Mouse (Mus musculus): ENCODE measurements around the gene Gba2.
"Not testable (repeated sequence)": the region's sequence is repeated elsewhere in the genome, so short reads cannot be mapped to it uniquely, and the experiment has no call there.

The Gba2 gene

GRCm38 (mm10) chr4:43555926-43556325 is 22.7 kb downstream of the Gba2 start:
- intact Hi-C loops (cut with DNase I) = no loop called here

- intact Hi-C loops (cut with DNase I) = no loop called here
These were observed 24.8 kb downstream of the Gba2 start for GRCm38 (mm10) chr4:43553891-43554290.

GRCm38 (mm10) chr4:43552437-43552836 is 26.2 kb downstream of the Gba2 start:
- intact Hi-C loops (cut with DNase I) = no loop called here

GRCm38 (mm10) chr4:43551854-43552253 is 26.8 kb downstream of the Gba2 start:
- intact Hi-C loops (cut with DNase I) = not testable (repeated sequence)

GRCm38 (mm10) chr4:43549055-43549454 is 29.6 kb downstream of the Gba2 start:
- intact Hi-C loops (cut with DNase I) = no loop called here

- intact Hi-C loops (cut with DNase I) = no loop called here
These were observed 31.5 kb downstream of the Gba2 start for GRCm38 (mm10) chr4:43547160-43547559.

- intact Hi-C loops (cut with DNase I) = no loop called here
These were observed 32.2 kb downstream of the Gba2 start for GRCm38 (mm10) chr4:43546375-43547047.

GRCm38 (mm10) chr4:43542044-43542443 is 36.6 kb downstream of the Gba2 start:
- intact Hi-C loops (cut with DNase I) = no loop called here

- intact Hi-C loops (cut with DNase I) = no loop called here
These were observed 42.6 kb downstream of the Gba2 start for GRCm38 (mm10) chr4:43536031-43536430.

- intact Hi-C loops (cut with DNase I) = no loop called here
These were observed 43.0 kb downstream of the Gba2 start for GRCm38 (mm10) chr4:43535628-43536027.

- intact Hi-C loops (cut with DNase I) = loop anchor here (5.0 kb wide), 1 partner anchor 44 kb away; the partner anchor contains the start of genes Gba2 and Rgp1
These were observed 45.4 kb downstream of the Gba2 start for GRCm38 (mm10) chr4:43533270-43533669.

GRCm38 (mm10) chr4:43530581-43530980 is 48.1 kb downstream of the Gba2 start:
- intact Hi-C loops (cut with DNase I) = loop anchor here (5.0 kb wide), 1 partner anchor 47 kb away; the partner anchor contains the start of genes Gba2 and Rgp1

GRCm38 (mm10) chr4:43530081-43530501 is 48.6 kb downstream of the Gba2 start:
- intact Hi-C loops (cut with DNase I) = loop anchor here (5.0 kb wide), 1 partner anchor 47 kb away; the partner anchor contains the start of genes Gba2 and Rgp1

- intact Hi-C loops (cut with DNase I) = loop anchor here (10.0 kb wide), 1 partner anchor 84 kb away; the partner anchor contains the start of gene Tesk1
These were observed 50.2 kb downstream of the Gba2 start for GRCm38 (mm10) chr4:43528487-43528886.

GRCm38 (mm10) chr4:43527880-43528279 is 50.8 kb downstream of the Gba2 start:
- intact Hi-C loops (cut with DNase I) = loop anchor here (10.0 kb wide), 1 partner anchor 83 kb away; the partner anchor contains the start of gene Tesk1

- intact Hi-C loops (cut with DNase I) = loop anchor here (10.0 kb wide), 1 partner anchor 75 kb away; the partner anchor contains the start of gene Tesk1
These were observed 58.7 kb downstream of the Gba2 start for GRCm38 (mm10) chr4:43519956-43520355.

- intact Hi-C loops (cut with DNase I) = no loop called here
These were observed 59.1 kb downstream of the Gba2 start for GRCm38 (mm10) chr4:43519551-43519950.
